Mouse (Mus musculus) cortical plate, adult 2 months (tissue): ENCODE measurements around the gene Hcrt.

Experiments used
- CTCF ChIP-seq: fragments of 200-500 bp; IDR thresholded peaks from 2 replicates; pipeline ENCODE4 v1.5.1; 2011; ENCODE audit warnings: mild to moderate bottlenecking, control low read depth, low read length; ENCODE audit not compliant: insufficient read depth; ENCODE audit errors: extremely low read depth
- POLR2A ChIP-seq: fragments of 200-500 bp; IDR thresholded peaks from 2 replicates; pipeline ENCODE4 v1.6.1; 2011; ENCODE audit warnings: mild to moderate bottlenecking, low read length, control low read depth; ENCODE audit not compliant: insufficient read depth; ENCODE audit errors: extremely low read depth

GRCm38 (mm10) chr11:100766726-100767125 lies 4.0 kb upstream of the Hcrt start:
- TF ChIP-seq CTCF = no peak
- TF ChIP-seq POLR2A = no peak
